Mouse (Mus musculus): ENCODE data around the gene Ulk4. TPM values are rescaled to one million over a fixed set of nuclear protein-coding genes. Genes with fewer than 3 reads are reported as not detected.
"Not testable (repeated sequence)": the region's sequence is repeated elsewhere in the genome, so short reads cannot be mapped to it uniquely, and the experiment has no call there.

Gene Ulk4
- polyA plus RNA-seq, 1 experiment = 7.4 TPM

DNA sequence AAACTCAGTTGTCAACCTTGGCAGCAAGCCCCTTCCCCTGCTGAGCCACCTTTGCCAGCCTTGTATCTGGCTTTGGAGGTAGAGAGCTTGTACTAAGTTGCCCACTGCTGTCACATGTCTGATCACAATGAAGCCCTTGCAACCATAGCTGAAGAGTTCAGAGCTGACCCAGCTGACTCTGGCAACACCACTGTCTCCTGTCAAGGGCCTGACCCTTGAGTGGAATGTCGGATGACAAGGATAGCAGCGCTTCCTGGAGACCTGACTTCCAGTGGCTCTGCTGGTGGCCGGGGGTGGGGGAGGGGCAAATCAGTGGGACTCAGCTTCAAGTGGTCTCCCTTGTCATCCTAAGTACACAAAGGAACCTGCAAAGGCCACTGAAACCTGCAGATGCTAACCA, 214.3 kb downstream of the Ulk4 start:
- DNase-seq (ENCODE audit: low read depth) = no peak

DNA sequence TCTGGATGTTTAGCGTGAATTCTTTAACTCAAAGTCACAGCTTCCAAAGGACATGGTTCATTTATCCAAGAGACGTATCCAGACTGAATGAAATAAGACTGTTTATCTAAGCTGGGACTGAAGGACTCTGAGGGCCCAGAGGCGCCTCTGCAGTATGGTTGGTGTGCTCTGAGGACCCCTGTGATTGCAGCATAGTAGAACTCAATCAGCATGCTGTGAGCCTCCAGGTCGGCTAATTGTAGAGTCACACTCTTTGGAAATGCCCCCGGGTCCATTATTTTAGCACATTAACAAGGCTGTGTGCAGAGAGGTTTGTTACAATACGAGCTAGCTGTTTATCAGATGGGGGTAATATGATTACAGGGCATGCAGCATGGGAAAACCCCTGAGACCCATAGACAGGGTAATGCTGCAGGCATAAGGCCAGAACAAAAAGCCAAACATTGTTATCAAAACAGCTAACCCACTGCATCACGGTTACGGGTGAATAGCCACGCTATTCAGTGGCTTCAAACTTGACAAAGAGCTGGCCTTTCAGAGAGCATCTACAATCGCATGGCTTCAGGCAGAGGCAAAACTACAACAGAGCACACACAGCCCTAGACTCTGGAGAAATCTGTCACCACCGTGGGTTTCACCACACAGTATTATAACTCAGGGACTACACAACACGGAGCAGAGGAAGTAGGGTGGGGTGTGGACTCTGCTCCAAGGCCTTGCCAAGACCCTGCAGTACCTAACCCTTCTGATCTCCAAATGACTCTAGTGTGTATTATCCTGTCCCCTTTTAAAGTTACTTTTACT, 215.0 kb downstream of the Ulk4 start:
- DNase-seq (ENCODE audit: low read depth) = no peak

DNA sequence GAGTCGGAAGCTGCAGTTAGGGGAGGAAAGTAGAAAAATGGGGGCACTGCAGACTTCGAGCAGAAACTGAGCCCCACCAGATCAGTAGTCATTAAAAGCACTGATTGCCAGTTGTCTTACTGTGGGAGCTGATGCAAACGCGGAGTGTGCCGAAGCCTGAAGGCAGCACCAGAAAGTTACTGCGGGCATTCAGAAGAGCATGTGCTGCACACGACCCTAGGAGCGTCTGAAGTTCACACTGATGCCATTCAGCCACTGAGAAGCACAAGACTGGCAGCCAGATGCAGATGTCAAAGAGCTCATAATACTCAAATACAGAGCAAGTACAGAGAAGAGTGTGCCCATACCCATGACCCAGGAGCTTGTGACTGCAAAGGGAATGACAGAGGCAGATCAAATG, 216.7 kb downstream of the Ulk4 start:
- DNase-seq (ENCODE audit: low read depth) = no peak

DNA sequence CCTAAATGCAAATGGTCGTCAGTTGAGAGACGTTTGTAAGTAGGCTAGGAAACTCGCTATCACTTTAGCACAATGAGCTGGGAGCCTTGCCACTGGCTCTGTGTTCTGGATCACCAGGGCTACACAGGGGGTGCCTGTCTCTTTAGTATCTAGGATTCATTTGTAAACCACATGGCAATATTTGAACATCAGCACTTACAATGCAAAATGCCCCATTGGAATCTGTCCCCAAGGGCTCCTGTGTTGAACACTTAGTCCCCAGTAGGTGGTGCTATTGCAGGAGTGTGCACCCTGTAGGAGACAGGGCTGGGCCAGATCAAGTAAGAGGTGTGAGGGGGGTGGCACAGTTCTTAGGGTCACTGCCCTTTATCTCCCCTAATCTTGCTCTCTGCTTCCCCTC, 217.7 kb downstream of the Ulk4 start:
- no peak for DNase-seq (ENCODE audit: low read depth)

GRCm38 (mm10) chr9:121058538-121058937, 218.5 kb downstream of the Ulk4 start:
- no peak for DNase-seq (ENCODE audit: low read depth)

DNA sequence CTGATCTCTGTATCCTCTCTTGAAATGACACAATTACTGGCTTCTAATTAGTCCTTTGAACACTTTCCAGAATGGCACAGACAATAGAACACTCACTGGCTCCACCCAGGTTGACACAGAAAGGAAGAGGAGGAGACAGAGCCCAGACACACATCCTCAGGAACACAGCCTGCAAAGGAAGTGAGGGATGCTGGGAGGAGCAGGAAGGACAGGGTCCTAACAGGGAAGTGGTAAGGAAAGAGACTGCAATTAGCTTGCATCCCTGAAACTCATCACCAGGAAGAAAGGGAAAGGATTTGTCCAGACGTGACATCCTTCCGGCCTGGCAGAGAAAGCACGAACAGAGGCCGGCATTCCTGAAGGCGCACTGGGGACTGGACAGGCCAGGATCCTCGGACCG, 218.9 kb downstream of the Ulk4 start:
- no peak for DNase-seq (ENCODE audit: low read depth)

DNA sequence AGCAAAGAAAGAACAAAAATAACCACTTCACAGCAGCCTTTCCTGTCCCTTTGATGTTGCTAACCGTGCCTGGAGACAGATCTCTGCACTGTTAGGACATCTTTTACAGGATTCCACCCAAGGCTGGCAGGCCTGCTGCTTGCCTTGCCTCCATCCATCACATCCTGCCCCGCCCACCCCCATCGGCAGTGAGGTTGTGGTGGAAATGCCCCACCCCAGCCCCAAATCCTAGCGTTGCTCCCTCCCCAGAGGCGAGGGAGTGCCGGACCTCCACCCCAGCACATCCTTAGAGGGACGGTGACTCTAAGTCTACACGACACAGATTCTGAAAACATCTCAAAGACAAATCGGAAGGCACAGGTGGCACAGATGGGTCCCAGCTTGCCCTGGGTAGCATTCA, 219.6 kb downstream of the Ulk4 start:
- DNase-seq (ENCODE audit: low read depth) = no peak

- DNase-seq (ENCODE audit: low read depth) = no peak
Measured at GRCm38 (mm10) chr9:121056526-121056925, 220.5 kb downstream of the Ulk4 start.

DNA sequence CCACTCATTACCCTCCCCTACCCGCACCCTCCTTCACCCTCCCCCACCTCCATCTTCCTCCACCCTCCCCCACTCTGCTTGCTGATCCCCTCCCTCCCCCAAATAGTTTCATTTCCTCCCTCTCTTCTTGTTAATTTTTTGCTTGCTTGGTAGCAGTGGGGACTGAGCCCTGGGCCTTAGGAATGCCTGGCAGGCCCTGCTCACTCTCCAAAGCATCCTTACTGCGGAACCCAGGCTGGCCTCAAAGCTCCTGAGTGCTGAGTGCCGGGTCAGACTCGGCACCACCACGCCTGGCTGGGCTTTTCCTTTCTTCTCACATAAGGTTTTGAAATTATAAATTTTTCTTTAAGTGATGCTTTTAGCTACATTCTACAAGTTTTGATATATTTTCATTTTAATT, 221.0 kb downstream of the Ulk4 start:
- DNase-seq (ENCODE audit: low read depth) = no peak

DNA sequence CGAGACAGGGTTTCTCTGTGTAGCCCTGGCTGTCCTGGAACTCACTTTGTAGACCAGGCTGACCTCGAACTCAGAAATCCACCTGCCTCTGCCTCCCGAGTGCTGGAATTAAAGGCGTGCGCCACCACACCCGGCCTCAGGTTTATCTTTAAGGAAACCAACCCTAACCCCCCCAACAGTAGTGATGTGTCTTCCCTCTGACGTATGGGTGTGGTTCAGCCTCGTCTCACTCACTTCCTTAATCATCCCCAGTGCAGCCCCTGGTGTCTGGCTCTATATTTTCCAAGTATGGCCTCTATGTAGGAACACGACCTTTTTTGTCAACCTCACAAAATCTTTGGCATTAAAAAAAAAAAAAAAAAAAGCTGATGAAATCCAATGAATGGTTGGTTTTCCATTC, 231.3 kb downstream of the Ulk4 start:
- DNase-seq (ENCODE audit: low read depth) = not testable (repeated sequence)

DNA sequence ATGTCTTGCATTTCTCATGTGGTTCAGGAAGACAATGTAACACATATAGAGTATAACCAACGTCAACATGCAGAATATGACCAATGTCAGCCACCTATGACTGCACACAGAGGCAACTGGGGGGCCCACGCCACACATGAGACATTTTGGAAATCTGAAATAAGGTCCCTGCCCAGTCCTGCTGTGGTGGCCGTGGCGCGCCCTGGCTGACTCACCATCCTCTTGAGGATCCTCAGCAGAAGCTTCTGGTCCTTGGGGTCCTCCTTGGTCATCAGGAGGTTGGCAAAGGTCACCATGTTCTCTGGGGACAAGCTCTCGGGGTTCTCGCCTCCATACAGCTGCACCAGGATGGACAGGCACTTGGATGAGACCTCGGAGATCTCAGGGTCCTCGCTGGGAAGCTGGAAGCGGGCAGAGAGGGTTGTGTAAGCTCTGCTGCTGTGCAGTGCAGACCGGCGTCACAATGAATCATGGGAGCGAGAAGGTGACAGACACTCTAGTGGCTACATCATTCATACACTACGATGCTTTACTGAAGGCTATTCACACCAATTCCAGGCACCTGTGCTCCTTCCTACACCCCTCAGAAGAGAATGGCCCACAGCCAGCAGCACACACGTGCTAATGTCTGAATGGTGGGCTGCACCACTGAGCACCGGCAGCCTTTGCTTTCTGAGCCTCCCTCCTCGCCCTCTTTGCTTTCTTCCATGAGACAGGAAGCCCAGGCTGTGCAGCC, 232.4 kb downstream of the Ulk4 start:
- no peak for DNase-seq (ENCODE audit: low read depth)

DNA sequence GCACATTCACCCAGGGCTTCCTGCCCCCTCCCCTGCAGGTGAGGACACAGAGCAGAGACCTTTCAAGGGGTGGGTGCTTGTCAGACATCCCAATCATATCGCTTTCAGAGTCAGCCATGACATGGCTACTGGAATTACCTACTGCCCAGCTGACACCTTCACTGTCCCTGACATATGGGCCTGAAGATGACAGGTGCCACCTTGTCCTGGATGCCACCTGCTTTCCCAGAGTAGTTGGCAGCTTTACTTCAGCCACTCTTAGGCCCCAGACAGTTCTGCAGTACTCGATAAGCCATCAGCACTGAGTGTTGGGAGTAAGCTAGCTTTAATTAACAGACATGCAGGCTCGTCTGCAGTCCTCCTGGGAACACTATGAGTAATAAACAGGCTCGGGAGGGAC, 234.0 kb downstream of the Ulk4 start:
- no peak for DNase-seq (ENCODE audit: low read depth)

GRCm38 (mm10) chr9:121038396-121038795, 238.6 kb downstream of the Ulk4 start:
- DNase-seq (ENCODE audit: low read depth) = no peak

- DNase-seq (ENCODE audit: low read depth) = no peak
Measured at GRCm38 (mm10) chr9:121037975-121038374, 239.0 kb downstream of the Ulk4 start.

DNA sequence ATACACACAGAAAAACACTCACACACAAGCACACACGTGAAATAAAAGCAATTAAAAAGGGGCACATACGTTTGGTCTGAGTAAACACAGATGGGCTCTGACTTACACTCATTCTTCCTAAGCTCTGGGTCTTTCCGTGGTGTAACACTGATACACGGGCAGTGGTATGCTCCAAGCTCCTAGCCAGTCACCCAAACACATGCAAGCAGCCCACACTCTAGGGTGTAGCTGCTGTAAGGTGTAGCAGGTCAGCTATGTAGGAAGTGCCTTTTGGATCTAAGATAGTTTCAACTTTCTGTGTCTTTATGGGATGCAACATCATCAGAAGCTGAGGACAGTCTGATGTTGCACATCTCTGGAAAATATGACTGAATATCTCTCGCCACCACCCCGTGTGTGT, 241.7 kb downstream of the Ulk4 start:
- no peak for DNase-seq (ENCODE audit: low read depth)

- no peak for DNase-seq (ENCODE audit: low read depth)
Measured at GRCm38 (mm10) chr9:121033596-121033995, 243.4 kb downstream of the Ulk4 start.

GRCm38 (mm10) chr9:121032322-121032964, 244.6 kb downstream of the Ulk4 start:
- no peak for DNase-seq (ENCODE audit: low read depth)

- no peak for DNase-seq (ENCODE audit: low read depth)
Measured at GRCm38 (mm10) chr9:121030949-121031348, 246.0 kb downstream of the Ulk4 start.

DNA sequence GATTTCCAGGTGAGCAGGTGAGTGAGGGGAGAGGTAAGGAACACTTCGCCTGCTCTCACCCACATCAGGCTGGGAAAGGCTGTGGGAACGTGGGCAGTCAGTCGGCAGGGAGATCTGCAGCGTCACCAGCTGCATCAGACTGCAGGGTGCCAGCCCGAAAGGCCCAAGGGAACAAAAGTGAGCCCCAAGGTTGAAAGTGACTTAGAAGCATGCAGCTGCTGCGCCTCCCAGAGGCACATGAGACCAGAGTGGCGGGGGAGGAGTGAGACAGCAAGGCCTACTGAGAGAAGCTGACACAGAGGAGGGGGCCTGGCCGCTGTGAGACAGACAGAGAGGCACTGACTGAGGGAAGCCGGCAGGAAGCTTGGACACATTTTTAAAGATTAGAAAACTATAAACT, 247.2 kb downstream of the Ulk4 start:
- no peak for DNase-seq (ENCODE audit: low read depth)

GRCm38 (mm10) chr9:121023526-121024264, 253.3 kb downstream of the Ulk4 start:
- no peak for DNase-seq (ENCODE audit: low read depth)

DNA sequence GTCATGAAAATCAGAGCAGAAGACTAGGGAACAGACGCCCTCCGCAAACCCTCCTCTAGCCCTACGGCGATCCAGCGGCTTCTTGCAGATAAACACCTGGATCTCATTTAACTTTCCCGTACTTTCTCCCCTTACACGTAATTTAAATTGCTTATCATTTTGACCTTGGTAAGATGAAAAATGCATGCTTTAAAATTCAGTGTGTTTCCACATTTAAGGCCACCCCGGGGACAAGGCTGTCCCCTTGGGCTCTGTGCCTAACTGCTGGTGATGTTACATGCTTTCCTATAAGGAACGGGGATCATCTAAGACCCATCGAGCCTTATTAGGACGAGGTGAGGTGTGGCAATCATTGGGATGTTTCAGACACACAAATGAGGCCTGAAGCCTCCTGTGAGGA, 256.6 kb downstream of the Ulk4 start:
- DNase-seq (ENCODE audit: low read depth) = no peak

DNA sequence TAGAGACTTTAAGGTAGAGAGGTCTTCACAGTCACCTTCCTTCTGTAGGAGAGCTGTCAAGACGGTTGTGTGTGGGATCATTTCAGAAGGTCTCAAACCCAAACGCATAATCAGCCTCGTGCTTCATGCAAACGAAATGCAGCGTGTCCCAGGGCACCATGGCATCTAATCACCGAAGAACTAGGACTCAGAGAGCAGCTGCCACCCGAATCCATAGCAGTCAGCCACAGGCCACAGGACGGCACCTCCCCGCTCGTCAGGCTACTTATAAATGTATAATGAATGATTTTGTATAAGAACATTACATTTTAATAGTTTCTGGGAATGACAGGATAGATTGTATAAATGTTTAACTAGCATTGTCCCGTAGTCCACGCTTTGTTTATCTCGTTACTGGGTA, 257.1 kb downstream of the Ulk4 start:
- DNase-seq (ENCODE audit: low read depth) = no peak

Data from gonadal fat pad, adult 2 months (tissue).